ENCODE assay signal across 7 mouse cellular contexts in genomic region chr12:100186376-100186775, GRCm38 (mm10). TPM values are rescaled to one million over a fixed set of nuclear protein-coding genes. Genes with fewer than 3 reads are reported as not detected.
A peak's percentile ranks its signal among the peaks of the same experiment; 100 is the strongest.
DNase-seq lines count a peak whose midpoint lies in the region; ATAC-seq and TF ChIP-seq lines count a peak whose summit lies in the region.

No protein-coding gene starts in this region.

- peak overlapping the region; percentile 61 for H3K4me3 ChIP-seq in hindbrain, embryonic 14.5 days (replicated peaks; ENCODE audit: low read length)
- H3K4me3 ChIP-seq in liver, postnatal 0 days (ENCODE audit: low read depth, low read length), result peak overlapping the region; percentile 77
- H3K4me3 ChIP-seq in small intestine, adult 2 months (ENCODE audit: low read depth, low read length), result peak overlapping the region; percentile 27; the same call in 1 of the 2 replicates

- no peak for TF ChIP-seq POLR2A in small intestine, adult 2 months (IDR thresholded peaks at IDR 0.05; ENCODE audit: low read depth, low read length)

- 6% methylated on average over 6 of the region's 6 CpGs for WGBS in hindbrain, embryonic 14.5 days
- WGBS in liver, postnatal 0 days (ENCODE audit: insufficient replicate concordance), result 20% methylated on average over 6 of the region's 6 CpGs
- WGBS in small intestine, adult 2 months, result 7% methylated on average over 6 of the region's 6 CpGs

- no peaks in the 10 kb centered on the region for H3K9me3 ChIP-seq in hindbrain, embryonic 14.5 days (ENCODE audit: control insufficient read depth, low read length)
- no peaks in the 10 kb centered on the region for H3K9me3 ChIP-seq in liver, postnatal 0 days (ENCODE audit: low read length)

- H3K4me2 ChIP-seq in hindbrain, embryonic 14.5 days (replicated peaks), result peak overlapping the region; percentile 87
- peak overlapping the region; percentile 100 for H3K4me2 ChIP-seq in liver, postnatal 0 days (ENCODE audit: low read depth, low read length)

- peak overlapping the region; percentile 97 for H3K9ac ChIP-seq in hindbrain, embryonic 14.5 days
- peak overlapping the region; percentile 85 for H3K9ac ChIP-seq in liver, postnatal 0 days (replicated peaks)

- TF ChIP-seq CTCF in liver, postnatal 0 days (IDR thresholded peaks at IDR 0.05; ENCODE audit: low read depth), result no peak
- no peak for TF ChIP-seq CTCF in small intestine, adult 2 months (IDR thresholded peaks at IDR 0.05; ENCODE audit: extremely low read depth, insufficient read length, insufficient replicate concordance, low read depth, low read length)

- peak overlapping the region; percentile 100 for H3K27ac ChIP-seq in hindbrain, embryonic 14.5 days
- H3K27ac ChIP-seq in liver, postnatal 0 days (ENCODE audit: low read depth), result peak overlapping the region; percentile 93
- H3K27ac ChIP-seq in small intestine, adult 2 months (ENCODE audit: insufficient read depth, low read depth, low read length), result peak overlapping the region; percentile 99

- H3K36me3 ChIP-seq in hindbrain, embryonic 14.5 days (replicated peaks; ENCODE audit: control insufficient read depth, insufficient read depth), result no peaks in the 10 kb centered on the region
- no peaks in the 10 kb centered on the region for H3K36me3 ChIP-seq in liver, postnatal 0 days (replicated peaks; ENCODE audit: insufficient read depth, low read length)
- H3K36me3 ChIP-seq in small intestine, adult 2 months (ENCODE audit: control insufficient read depth, insufficient read depth, low read length), result no peaks in the 10 kb centered on the region

- H3K4me1 ChIP-seq in hindbrain, embryonic 14.5 days (replicated peaks; ENCODE audit: control insufficient read depth, insufficient read depth, low read length), result 0 out of 2 replicates have a peak, but pooled peaks cover 12% of the 10 kb centered on the region
- peaks cover 16% of the 10 kb centered on the region for H3K4me1 ChIP-seq in liver, postnatal 0 days (ENCODE audit: insufficient read depth)
- H3K4me1 ChIP-seq in small intestine, adult 2 months (ENCODE audit: control insufficient read depth, insufficient read depth, insufficient read length, low read length), result peaks cover 21% of the 10 kb centered on the region

- H3K27me3 ChIP-seq in hindbrain, embryonic 14.5 days (ENCODE audit: control insufficient read depth, insufficient read depth, low read length), result no peaks in the 10 kb centered on the region
- H3K27me3 ChIP-seq in liver, postnatal 0 days (ENCODE audit: insufficient read depth, low read length), result no peaks in the 10 kb centered on the region
- no peaks in the 10 kb centered on the region for H3K27me3 ChIP-seq in small intestine, adult 2 months (ENCODE audit: control insufficient read depth, insufficient read depth, low read length)

- no peak for TF ChIP-seq EP300 in liver, postnatal 0 days (IDR thresholded peaks at IDR 0.05; ENCODE audit: low read depth)

- no peak for ATAC-seq in hindbrain, embryonic 14.5 days (ENCODE audit: low FRiP score)
- ATAC-seq in liver, postnatal 0 days, result no peak

- peak; percentile 66 for DNase-seq in 3T3-L1 (ENCODE audit: low read depth, low spot score)
- DNase-seq in A20 (ENCODE audit: low read depth, low spot score), result peak; percentile 78
- peak; percentile 39 to 57 for DNase-seq in cerebellum, postnatal 36 days
- DNase-seq in hindbrain, embryonic 14.5 days (ENCODE audit: low spot score), result peak; percentile 55
- no peak for DNase-seq in liver, postnatal 0 days
- DNase-seq in gastrocnemius, adult 8-10 months (ENCODE audit: low spot score in 2 of 2), result no peak

RNA-seq across cellular contexts. Expression of gene Calm1, which starts 12.9 kb away (rescaled TPM):
- 2,705 and 2,824 TPM in 2 replicates for polyA plus RNA-seq in hindbrain, embryonic 14.5 days (2014; fragmentation: Nextera tagmentation; extraction: Ambion mirVana)
- polyA plus RNA-seq in liver, postnatal 0 days (2015; fragmentation: Nextera tagmentation; extraction: Ambion mirVana), result 454 and 482 TPM in 2 replicates
- 630 and 1,469 TPM in 2 replicates for polyA plus RNA-seq in small intestine, adult 2 months (2012; rRNA removed)
- 100 to 1,000 TPM; 532 to 601 (median 581) TPM for total RNA-seq in gastrocnemius, adult 8-10 months (2022)

RNA-seq across cellular contexts. Expression of gene Nrde2, which starts 26.9 kb away (rescaled TPM):
- 12.0 and 14.0 TPM in 2 replicates for polyA plus RNA-seq in hindbrain, embryonic 14.5 days (2014; fragmentation: Nextera tagmentation; extraction: Ambion mirVana)
- 3.5 and 4.7 TPM in 2 replicates for polyA plus RNA-seq in liver, postnatal 0 days (2015; fragmentation: Nextera tagmentation; extraction: Ambion mirVana)
- 2.0 and 5.4 TPM in 2 replicates for polyA plus RNA-seq in small intestine, adult 2 months (2012; rRNA removed)
- 10 to 100 TPM in 2 of 4 experiments, 1 to 10 TPM in 2; 5.9 to 11.3 (median 9.4) TPM for total RNA-seq in gastrocnemius, adult 8-10 months (2022)

Comparison
In these comparisons a context has a peak if more than half of its experiments do, and no peak if none do; other contexts are left out.
1. DNase-seq: peak in 3T3-L1 (single experiment), A20 (single experiment), cerebellum, postnatal 36 days (2 of 2) and hindbrain, embryonic 14.5 days (single experiment); none in liver, postnatal 0 days (single experiment) and gastrocnemius, adult 8-10 months (0 of 2).
2. H3K4me3 ChIP-seq: peak in every context shown above with its lines; median percentile 77 in liver, postnatal 0 days; 61 in hindbrain, embryonic 14.5 days; 27 in small intestine, adult 2 months.
3. Peak in every context shown above with its lines, with median percentiles within 50 percentile points of each other: H3K27ac ChIP-seq.